Mouse (Mus musculus): ENCODE results near the gene Grb7. TPM values are rescaled to one million over a fixed set of nuclear protein-coding genes. Genes with fewer than 3 reads are reported as not detected.

Gene Grb7
- total RNA-seq, 2 experiments from 2014 or later = 0.12 TPM; not detected in 1

- DNase-seq (ENCODE audit: low spot score) = peak; percentile 3
Observed at GRCm38 (mm10) chr11:98497388-98498288, 51.4 kb downstream of the Grb7 start.

DNA sequence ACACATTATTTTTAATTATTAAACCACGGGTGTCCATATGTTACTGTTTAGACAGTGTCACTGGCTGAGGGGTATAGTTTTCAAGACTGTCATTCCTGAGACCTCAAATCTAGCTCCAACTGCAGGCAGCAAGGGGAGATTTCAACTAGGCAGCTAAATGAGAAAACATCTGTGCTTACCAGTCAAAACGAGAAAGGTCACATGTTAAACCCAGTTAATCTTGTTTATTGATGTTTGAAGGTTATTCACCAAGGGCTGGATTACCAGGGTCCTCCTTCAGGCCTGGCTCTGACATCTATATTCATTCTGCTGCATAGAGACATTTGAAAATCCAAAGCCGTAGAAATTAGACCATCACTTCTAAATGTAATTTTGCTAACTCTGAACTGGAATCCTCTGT, 58.7 kb downstream of the Grb7 start:
- no peak for DNase-seq (ENCODE audit: low spot score)

Other genes starting within 250 kb of the Grb7 start
- 10 to 100 TPM; 11.9 to 13.5 TPM for gene Cdk12, start 243.3 kb upstream of the Grb7 start, total RNA-seq (2021)
- gene Neurod2, start 116.7 kb upstream of the Grb7 start, total RNA-seq (2021) = not detected
- under 1 TPM; 0.18 to 0.31 TPM for gene Ppp1r1b, start 98.0 kb upstream of the Grb7 start, total RNA-seq (2021)
- 10 to 100 TPM; 11.1 to 13.6 TPM for gene Stard3, start 88.0 kb upstream of the Grb7 start, total RNA-seq (2021)
- gene Tcap, start 62.6 kb upstream of the Grb7 start, total RNA-seq (2021) = 1,000 to 10,000 TPM; 3,864 to 4,194 TPM
- 1 to 10 TPM; 1.2 to 8.2 TPM for gene Pnmt, start 59.9 kb upstream of the Grb7 start, total RNA-seq (2021)
- 1 to 10 TPM; 2.3 to 3.7 TPM for gene Pgap3, start 45.9 kb upstream of the Grb7 start, total RNA-seq (2021)
- 1 to 10 TPM; 1.1 to 1.7 TPM for gene Erbb2, start 33.9 kb upstream of the Grb7 start, total RNA-seq (2021)
- gene Mien1, start 7.4 kb upstream of the Grb7 start, total RNA-seq (2021) = 10 to 100 TPM; 36.0 to 37.8 TPM
- gene Ikzf3, start 99.6 kb downstream of the Grb7 start, total RNA-seq (2021) = under 1 TPM in 1 of 2 experiments, not detected in 1; 0.14 TPM
- not detected for gene Zpbp2, start 104.7 kb downstream of the Grb7 start, total RNA-seq (2021)
- gene Ormdl3, start 141.0 kb downstream of the Grb7 start, total RNA-seq (2021) = 10 to 100 TPM; 25.1 to 26.3 TPM
- gene Lrrc3c, start 151.9 kb downstream of the Grb7 start, total RNA-seq (2021) = not detected
- 1 to 10 TPM; 4.1 to 6.6 TPM for gene Gm12355, start 179.3 kb downstream of the Grb7 start, total RNA-seq (2021)
- 10 to 100 TPM in 1 of 2 experiments, 1 to 10 TPM in 1; 8.8 to 12.5 TPM for gene Gsdma3, start 180.0 kb downstream of the Grb7 start, total RNA-seq (2021)
- gene Gsdma2, start 200.4 kb downstream of the Grb7 start, total RNA-seq (2021) = 1 to 10 TPM in 1 of 2 experiments, under 1 TPM in 1; 0.73 to 1.1 TPM
- gene Gsdma, start 218.0 kb downstream of the Grb7 start, total RNA-seq (2021) = under 1 TPM; 0.83 to 0.89 TPM
- gene Psmd3, start 236.2 kb downstream of the Grb7 start, total RNA-seq (2021) = 100 to 1,000 TPM; 105 to 106 TPM